Mouse (Mus musculus) liver, postnatal 0 days (tissue): ENCODE data around the gene Etv3. TPM values are rescaled to one million over a fixed set of nuclear protein-coding genes. Genes with fewer than 3 reads are reported as not detected.

Experiments used
- ATAC-seq: fragments of 200-750 bp; cut with Nextera tagmentation; 2 replicates; pipeline ENCODE4 v1.8.0; 2017; ENCODE audit warnings: mild to moderate bottlenecking, moderate library complexity
- DNase-seq: peaks from one replicate; pipeline ENCODE4 v3.0.0-alpha.2; 2016
- H3K27ac ChIP-seq: fragments of 300-500 bp; sonication (generic); 2 replicates; pipeline ENCODE4 v1.5.1; 2014; ENCODE audit warnings: antibody characterized with exemption, moderate library complexity, mild to moderate bottlenecking, low read depth
- H3K27me3 ChIP-seq: fragments of 300-500 bp; sonication (generic); 2 replicates; pipeline ENCODE4 v1.6.1; 2014; ENCODE audit warnings: low read length, control low read depth, mixed read lengths; ENCODE audit not compliant: insufficient read depth
- H3K36me3 ChIP-seq: fragments of 300-500 bp; sonication (generic); replicated peaks from 2 replicates; pipeline ENCODE4 v1.6.1; 2014; ENCODE audit warnings: mild to moderate bottlenecking, control low read depth, low read length, moderate library complexity, mixed read lengths; ENCODE audit not compliant: insufficient read depth
- H3K4me1 ChIP-seq: fragments of 300-500 bp; sonication (generic); 2 replicates; pipeline ENCODE4 v1.6.1; 2014; ENCODE audit warnings: antibody characterized with exemption, mild to moderate bottlenecking, control low read depth; ENCODE audit not compliant: insufficient read depth
- H3K4me2 ChIP-seq: fragments of 300-500 bp; sonication (generic); 2 replicates; pipeline ENCODE4 v1.6.1; 2014; ENCODE audit warnings: low read depth, mild to moderate bottlenecking, low read length, moderate library complexity, mixed read lengths
- H3K4me3 ChIP-seq: fragments of 300-500 bp; sonication (generic); 2 replicates; pipeline ENCODE4 v1.5.1; 2014; ENCODE audit warnings: low read depth, low read length
- H3K9ac ChIP-seq: fragments of 300-500 bp; sonication (generic); replicated peaks from 2 replicates; pipeline ENCODE4 v1.6.1; 2014; ENCODE audit warnings: mild to moderate bottlenecking, moderate library complexity
- H3K9me3 ChIP-seq: fragments of 300-500 bp; sonication (generic); 2 replicates; pipeline ENCODE4 v1.6.1; 2016; ENCODE audit warnings: mild to moderate bottlenecking, control low read depth, low read length, mixed read lengths
- CTCF ChIP-seq: sonication (generic); IDR thresholded peaks from 2 replicates; pipeline ENCODE4 v1.5.1; 2016; ENCODE audit warnings: antibody characterized with exemption, low read depth
- EP300 ChIP-seq: IDR thresholded peaks from 2 replicates; pipeline ENCODE4 v1.6.1; 2016; ENCODE audit warnings: antibody characterized with exemption, low read depth, mild to moderate bottlenecking
- WGBS: fragments of 180-500 bp; shearing (Covaris S2); extraction: QIAGEN DNeasy Blood & Tissue Kit; methylation state at CpG from one replicate; pipeline ENCODE4 v1.1.7; 2014; ENCODE audit not compliant: insufficient replicate concordance; 5-methylcytosine and 5-hydroxymethylcytosine counted together
- polyA plus RNA-seq: library from polyadenylated mRNA; unstranded; fragments of >200 nt; fragmentation: Nextera tagmentation; extraction: Ambion mirVana; gene quantifications from 2 replicates; pipeline ENCODE4 v1.2.1, GENCODE M21; 2015

The Etv3 gene
- polyA plus RNA-seq, 1 experiment from 2014 or later, result 3.9 TPM

DNA sequence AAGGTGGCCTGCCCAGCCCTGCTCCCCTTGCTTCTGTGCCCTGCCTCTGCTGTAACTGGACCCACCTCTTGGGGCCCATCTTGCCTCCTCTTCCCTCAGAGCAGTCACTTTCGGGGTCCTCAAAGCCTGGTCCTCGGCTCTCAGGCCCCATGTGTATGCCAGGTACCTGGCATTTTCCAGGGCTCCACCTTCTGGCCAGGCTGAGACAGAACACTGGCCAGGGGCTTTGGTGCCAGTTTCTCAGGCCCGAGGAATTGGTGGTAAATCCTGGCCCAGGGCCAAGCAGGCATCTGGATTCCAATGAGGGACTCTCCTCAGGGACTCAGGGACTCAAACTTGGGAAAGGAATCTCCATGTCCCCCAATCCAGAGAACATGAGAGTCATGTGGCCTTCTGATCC is 34.9 kb downstream of the Etv3 start:
- Histone ChIP-seq H3K27ac (no peak overlapping the region), H3K27me3 (no peaks in the 10 kb centered on the region), H3K4me3 (no peak overlapping the region), H3K9ac (no peak overlapping the region), H3K4me1 (peaks cover 4% of the 10 kb centered on the region; the same call in 1 of the 2 replicates), H3K36me3 (no peaks in the 10 kb centered on the region), H3K9me3 (no peaks in the 10 kb centered on the region), H3K4me2 (no peak overlapping the region)
- ATAC-seq (no peak), DNase-seq (no peak)
- TF ChIP-seq CTCF (peak; percentile 20), EP300 (no peak)
- 46% methylated on average over 3 of the region's 3 CpGs for WGBS

GRCm38 (mm10) chr3:87561434-87561833 is 36.2 kb downstream of the Etv3 start:
- ATAC-seq (no peak), DNase-seq (no peak)
- Histone ChIP-seq H3K4me1 (peaks cover 8% of the 10 kb centered on the region; the same call in 1 of the 2 replicates), H3K4me3 (no peak overlapping the region), H3K36me3 (no peaks in the 10 kb centered on the region), H3K4me2 (no peak overlapping the region), H3K9ac (no peak overlapping the region), H3K9me3 (no peaks in the 10 kb centered on the region), H3K27me3 (no peaks in the 10 kb centered on the region), H3K27ac (no peak overlapping the region)
- TF ChIP-seq EP300 (no peak), CTCF (no peak)
- 47% methylated on average over 8 of the region's 8 CpGs for WGBS

DNA sequence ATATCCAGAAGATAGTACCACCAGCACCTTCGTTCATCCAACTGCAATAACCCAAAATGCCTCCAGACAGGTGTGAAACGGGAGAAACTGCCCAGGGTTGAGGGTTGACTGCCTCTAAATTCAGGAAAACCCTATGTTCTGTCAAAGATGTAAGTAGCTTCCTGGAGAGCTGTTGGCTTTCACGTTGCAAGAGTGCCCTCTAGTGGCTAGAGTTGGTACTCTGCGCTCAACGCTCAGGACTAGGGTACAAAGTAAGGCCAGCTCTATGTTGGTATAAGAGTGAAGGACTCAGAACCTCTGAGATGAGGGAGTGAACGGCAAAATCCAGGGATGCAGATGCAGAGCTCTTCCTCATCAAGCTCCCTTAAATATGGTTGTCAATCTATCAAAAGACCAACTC is 37.2 kb downstream of the Etv3 start:
- Histone ChIP-seq H3K27ac (no peak overlapping the region), H3K4me3 (no peak overlapping the region), H3K27me3 (no peaks in the 10 kb centered on the region), H3K36me3 (no peaks in the 10 kb centered on the region), H3K9me3 (no peaks in the 10 kb centered on the region), H3K4me1 (peaks cover 7% of the 10 kb centered on the region; the same call in 1 of the 2 replicates), H3K4me2 (no peak overlapping the region), H3K9ac (no peak overlapping the region)
- no peak for ATAC-seq
- DNase-seq, result peak; percentile 85
- 0% methylated on average over 6 of the region's 6 CpGs for WGBS
- TF ChIP-seq CTCF (peak; percentile 96), EP300 (no peak)

DNA sequence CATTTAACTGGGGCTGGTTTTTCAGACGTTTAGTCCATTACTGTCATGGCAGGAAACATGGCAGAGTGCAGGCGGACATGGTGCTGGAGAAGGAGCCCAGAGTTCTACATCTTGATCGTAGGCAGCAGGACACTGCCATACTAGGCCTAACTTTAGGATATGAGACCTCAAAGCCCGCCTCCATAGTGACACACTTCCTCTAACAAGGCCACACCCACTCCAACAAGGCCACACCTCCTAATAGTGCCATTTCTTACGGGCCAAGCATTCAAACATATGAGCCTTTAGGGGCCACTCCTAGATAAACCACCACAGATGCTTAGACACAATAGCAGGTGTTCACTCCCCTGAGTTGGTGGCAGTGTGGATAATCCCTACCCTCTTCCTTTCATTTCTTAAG is 38.3 kb downstream of the Etv3 start:
- Histone ChIP-seq H3K36me3 (no peaks in the 10 kb centered on the region), H3K4me3 (no peak overlapping the region), H3K9me3 (no peaks in the 10 kb centered on the region), H3K4me2 (no peak overlapping the region), H3K27ac (no peak overlapping the region), H3K4me1 (peaks cover 7% of the 10 kb centered on the region; the same call in 1 of the 2 replicates), H3K27me3 (no peaks in the 10 kb centered on the region), H3K9ac (no peak overlapping the region)
- DNase-seq (no peak), ATAC-seq (no peak)
- TF ChIP-seq CTCF (no peak), EP300 (no peak)
- WGBS, result 71% methylated on average over 5 of the region's 5 CpGs

DNA sequence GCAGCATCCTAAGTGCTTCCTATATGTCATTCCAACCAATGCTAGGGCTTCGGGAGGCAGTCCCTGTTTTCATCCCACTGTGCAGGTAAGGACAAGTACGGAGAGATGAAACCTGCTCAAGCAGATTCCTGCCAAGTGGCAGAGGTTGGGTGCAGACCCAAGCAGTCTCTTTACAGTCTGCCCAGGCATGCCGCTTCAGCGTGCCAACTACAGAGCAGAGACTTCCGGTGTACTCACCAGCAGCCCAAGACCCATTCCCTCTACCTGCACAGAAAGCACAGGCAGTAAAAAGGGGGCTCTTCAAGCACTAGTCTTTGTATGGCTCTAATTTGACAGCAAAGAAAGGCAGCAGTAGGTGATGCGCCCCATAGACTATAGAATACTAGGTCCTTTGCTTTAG is 40.4 kb downstream of the Etv3 start:
- Histone ChIP-seq H3K27ac (no peak overlapping the region), H3K9me3 (no peaks in the 10 kb centered on the region), H3K4me3 (no peak overlapping the region), H3K9ac (no peak overlapping the region), H3K4me2 (no peak overlapping the region), H3K4me1 (peaks cover 7% of the 10 kb centered on the region; the same call in 1 of the 2 replicates), H3K27me3 (no peaks in the 10 kb centered on the region), H3K36me3 (no peaks in the 10 kb centered on the region)
- DNase-seq, result no peak
- ATAC-seq, result no peak
- WGBS, result 78% methylated on average over 6 of the region's 6 CpGs
- TF ChIP-seq EP300 (no peak), CTCF (no peak)

DNA sequence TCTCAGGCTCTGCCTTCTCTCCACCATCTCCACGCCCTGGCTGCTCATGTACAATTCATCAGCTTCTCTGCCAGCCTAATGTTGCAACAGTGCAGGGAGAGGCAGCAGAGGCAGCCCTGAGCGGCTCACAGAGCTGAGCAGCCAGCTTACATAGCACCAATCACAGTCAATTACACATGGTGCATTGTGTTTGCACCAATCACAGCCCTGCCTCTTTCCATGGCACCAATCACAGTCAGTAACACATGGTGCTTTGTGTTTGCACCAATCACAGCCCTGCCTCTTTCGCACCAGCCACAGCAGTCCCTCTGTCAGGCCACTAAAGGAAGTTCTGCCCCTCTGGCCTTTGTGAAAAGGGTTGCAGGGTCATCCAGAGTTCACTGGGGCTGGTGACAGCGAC is 40.9 kb downstream of the Etv3 start:
- Histone ChIP-seq H3K4me3 (no peak overlapping the region), H3K27ac (0 out of 2 replicates have a peak overlapping the region, but pooled peaks have one; percentile 22), H3K36me3 (no peaks in the 10 kb centered on the region), H3K9ac (no peak overlapping the region), H3K9me3 (no peaks in the 10 kb centered on the region), H3K4me1 (peaks cover 7% of the 10 kb centered on the region; the same call in 1 of the 2 replicates), H3K4me2 (peak overlapping the region; percentile 47), H3K27me3 (no peaks in the 10 kb centered on the region)
- WGBS, result 19% methylated on average over 4 of the region's 4 CpGs
- ATAC-seq (peak; percentile 97), DNase-seq (peak; percentile 72)
- TF ChIP-seq EP300 (no peak; the same call in 1 of the 2 replicates), CTCF (no peak)

DNA sequence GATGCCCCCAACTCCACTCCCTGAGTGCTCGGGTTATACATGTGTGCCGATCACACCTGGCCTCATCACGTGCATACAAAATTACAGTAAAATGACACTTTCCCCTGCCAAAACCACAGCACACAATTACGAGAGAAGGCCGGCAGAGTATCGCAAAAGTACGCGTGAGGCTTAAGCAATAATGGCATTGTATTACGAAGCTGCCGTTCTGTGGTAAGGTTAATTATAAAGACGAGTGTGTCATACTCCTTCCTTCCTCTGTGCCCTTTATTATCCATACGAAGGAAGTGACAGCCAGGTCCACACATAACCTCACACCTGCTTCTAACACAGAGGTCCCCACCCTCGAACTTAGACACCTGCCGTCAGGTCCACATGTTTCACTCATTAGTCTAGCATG is 42.3 kb downstream of the Etv3 start:
- TF ChIP-seq EP300 (no peak), CTCF (no peak)
- Histone ChIP-seq H3K9ac (no peak overlapping the region), H3K4me2 (no peak overlapping the region), H3K36me3 (no peaks in the 10 kb centered on the region), H3K9me3 (no peaks in the 10 kb centered on the region), H3K27me3 (no peaks in the 10 kb centered on the region), H3K27ac (no peak overlapping the region), H3K4me1 (peaks cover 7% of the 10 kb centered on the region; the same call in 1 of the 2 replicates), H3K4me3 (no peak overlapping the region)
- 74% methylated on average over 14 of the region's 14 CpGs for WGBS
- ATAC-seq (no peak), DNase-seq (no peak)
